ENCODE assay signal across 7 mouse cellular contexts in genomic region chr1:36072588-36073556, GRCm38 (mm10). TPM values are rescaled to one million over a fixed set of nuclear protein-coding genes. Genes with fewer than 3 reads are reported as not detected.
DNase-seq lines count a peak whose midpoint lies in the region; ATAC-seq and TF ChIP-seq lines count a peak whose summit lies in the region.

No protein-coding gene starts in this region.

- no peak for TF ChIP-seq CTCF in lung, embryonic 14.5 days (IDR thresholded peaks at IDR 0.05; ENCODE audit: low read depth)
- no peak for TF ChIP-seq CTCF in small intestine, adult 2 months (IDR thresholded peaks at IDR 0.05; ENCODE audit: extremely low read depth, insufficient read length, insufficient replicate concordance, low read depth, low read length)

- no peak overlapping the region for H3K9ac ChIP-seq in lung, embryonic 14.5 days
- no peak overlapping the region for H3K9ac ChIP-seq in embryonic facial prominence, embryonic 12.5 days
- 0 out of 2 replicates have a peak overlapping the region, but pooled peaks have one; percentile 12 for H3K9ac ChIP-seq in kidney, embryonic 14.5 days (ENCODE audit: low read depth, low read length)

- H3K27ac ChIP-seq in lung, embryonic 14.5 days (ENCODE audit: low read depth), result no peak overlapping the region
- H3K27ac ChIP-seq in embryonic facial prominence, embryonic 12.5 days, result no peak overlapping the region
- H3K27ac ChIP-seq in kidney, embryonic 14.5 days (ENCODE audit: low read depth, low read length), result no peak overlapping the region
- peak overlapping the region; percentile 52 for H3K27ac ChIP-seq in small intestine, adult 2 months (ENCODE audit: insufficient read depth, low read depth, low read length)

- no peak for TF ChIP-seq POLR2A in small intestine, adult 2 months (IDR thresholded peaks at IDR 0.05; ENCODE audit: low read depth, low read length)

- H3K27me3 ChIP-seq in lung, embryonic 14.5 days (ENCODE audit: insufficient read depth, low read length), result no peaks in the 10 kb centered on the region
- no peaks in the 10 kb centered on the region; the same call in 1 of the 2 replicates for H3K27me3 ChIP-seq in embryonic facial prominence, embryonic 12.5 days
- no peaks in the 10 kb centered on the region for H3K27me3 ChIP-seq in kidney, embryonic 14.5 days (ENCODE audit: control insufficient read depth, insufficient read depth, low read length)
- no peaks in the 10 kb centered on the region for H3K27me3 ChIP-seq in small intestine, adult 2 months (ENCODE audit: control insufficient read depth, insufficient read depth, low read length)

- ATAC-seq in lung, embryonic 14.5 days (ENCODE audit: insufficient read depth), result no peak
- no peak for ATAC-seq in embryonic facial prominence, embryonic 12.5 days (ENCODE audit: insufficient number of reproducible peaks, insufficient read depth, low FRiP score, low TSS enrichment)
- no peak for ATAC-seq in kidney, embryonic 14.5 days (ENCODE audit: low FRiP score, low TSS enrichment)

- H3K4me2 ChIP-seq in lung, embryonic 14.5 days, result peak overlapping the region; percentile 26; the same call in 1 of the 2 replicates
- H3K4me2 ChIP-seq in embryonic facial prominence, embryonic 12.5 days (replicated peaks), result peak overlapping the region; percentile 98
- H3K4me2 ChIP-seq in kidney, embryonic 14.5 days (replicated peaks; ENCODE audit: low read depth, low read length), result peak overlapping the region; percentile 26

- intact Hi-C loops in left cerebral cortex, postnatal 4 days (cut with DNase I), result no loop called here

- H3K36me3 ChIP-seq in lung, embryonic 14.5 days (ENCODE audit: insufficient read depth), result peaks cover 28% of the 10 kb centered on the region
- peaks cover 3% of the 10 kb centered on the region; the same call in 1 of the 2 replicates for H3K36me3 ChIP-seq in embryonic facial prominence, embryonic 12.5 days
- peaks cover 7% of the 10 kb centered on the region; the same call in 1 of the 2 replicates for H3K36me3 ChIP-seq in kidney, embryonic 14.5 days (ENCODE audit: control insufficient read depth, insufficient read depth, low read length)
- peaks cover 12% of the 10 kb centered on the region for H3K36me3 ChIP-seq in small intestine, adult 2 months (ENCODE audit: control insufficient read depth, insufficient read depth, low read length)

- WGBS in lung, embryonic 14.5 days, result 57% methylated on average over 11 of the region's 11 CpGs
- WGBS in embryonic facial prominence, embryonic 12.5 days, result 60% methylated on average over 11 of the region's 11 CpGs
- WGBS in kidney, embryonic 14.5 days, result 52% methylated on average over 11 of the region's 11 CpGs
- WGBS in small intestine, adult 2 months, result 27% methylated on average over 11 of the region's 11 CpGs

- peaks cover 17% of the 10 kb centered on the region; the same call in 1 of the 2 replicates for H3K4me1 ChIP-seq in lung, embryonic 14.5 days (ENCODE audit: insufficient read depth)
- peaks cover 46% of the 10 kb centered on the region for H3K4me1 ChIP-seq in embryonic facial prominence, embryonic 12.5 days
- peaks cover 58% of the 10 kb centered on the region for H3K4me1 ChIP-seq in kidney, embryonic 14.5 days (ENCODE audit: control insufficient read depth, insufficient read depth, low read length)
- H3K4me1 ChIP-seq in small intestine, adult 2 months (ENCODE audit: control insufficient read depth, insufficient read depth, insufficient read length, low read length), result peaks cover 70% of the 10 kb centered on the region

- H3K9me3 ChIP-seq in lung, embryonic 14.5 days (ENCODE audit: low read depth, low read length), result no peaks in the 10 kb centered on the region
- no peaks in the 10 kb centered on the region for H3K9me3 ChIP-seq in embryonic facial prominence, embryonic 12.5 days
- no peaks in the 10 kb centered on the region for H3K9me3 ChIP-seq in kidney, embryonic 14.5 days (ENCODE audit: control insufficient read depth, low read length)

- DNase-seq in lung, embryonic 14.5 days, result no peak
- DNase-seq in lung, adult 18-20 months, result no peak
- DNase-seq in left cerebral cortex, postnatal 4 days, result no peak
- DNase-seq in lung, postnatal 14 days, result no peak

- no peak overlapping the region for H3K4me3 ChIP-seq in lung, embryonic 14.5 days (ENCODE audit: low read depth, low read length)
- H3K4me3 ChIP-seq in embryonic facial prominence, embryonic 12.5 days, result no peak overlapping the region
- H3K4me3 ChIP-seq in kidney, embryonic 14.5 days (ENCODE audit: low read length), result no peak overlapping the region; the same call in 1 of the 2 replicates
- peak overlapping the region; percentile 35 for H3K4me3 ChIP-seq in small intestine, adult 2 months (ENCODE audit: low read depth, low read length)

RNA-seq across cellular contexts. Expression of gene Hs6st1, which starts 4.7 kb away (rescaled TPM):
- 14.2 and 16.2 TPM in 2 replicates for polyA plus RNA-seq in lung, embryonic 14.5 days (2014; fragmentation: Nextera tagmentation; extraction: Ambion mirVana)
- 9.2 and 18.3 TPM in 2 replicates for polyA plus RNA-seq in embryonic facial prominence, embryonic 12.5 days (2016; fragmentation: Nextera tagmentation; extraction: Ambion mirVana)
- polyA plus RNA-seq in kidney, embryonic 14.5 days (2014; fragmentation: Nextera tagmentation; extraction: Ambion mirVana), result 8.9 and 10.1 TPM in 2 replicates
- polyA plus RNA-seq in small intestine, adult 2 months (2012; rRNA removed), result 33.9 and 53.7 TPM in 2 replicates
- total RNA-seq in left cerebral cortex, postnatal 4 days (2021), result 10 to 100 TPM; 88.1 to 90.1 TPM

Comparison
In these comparisons a context has a peak if more than half of its experiments do, and no peak if none do; other contexts are left out.
1. H3K4me2 ChIP-seq: peak in every context shown above with its lines; median percentile 98 in embryonic facial prominence, embryonic 12.5 days; 26 in lung, embryonic 14.5 days; 26 in kidney, embryonic 14.5 days.